Mouse (Mus musculus): ENCODE measurements at regions not wholly inside any gene's neighbourhood (a gene's known extent, or its start where the extent isn't known, plus 50 kb on each side); places are given as distances from the start of the nearest gene placed in this dataset.

DNA sequence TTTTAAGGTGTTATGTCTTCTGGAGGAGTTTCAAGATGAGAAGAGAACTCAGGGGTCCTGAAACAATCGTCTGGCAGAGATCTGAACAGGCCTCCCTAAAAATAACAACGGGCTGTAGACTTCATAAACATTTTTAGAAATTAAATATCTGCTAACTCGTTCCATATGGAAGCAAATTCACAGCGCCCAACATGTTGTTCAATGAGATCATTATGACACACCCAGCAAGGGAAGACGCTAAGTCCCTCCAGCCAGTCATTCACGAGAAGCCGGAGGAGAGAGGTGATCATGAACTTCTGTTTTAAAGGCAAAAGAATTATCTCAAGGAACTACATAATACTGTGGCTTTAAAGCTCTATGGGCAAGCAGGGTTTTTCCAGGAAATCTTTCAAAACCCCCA is 334.8 kb downstream of the Efna5 start:
- no peak for DNase-seq

DNA sequence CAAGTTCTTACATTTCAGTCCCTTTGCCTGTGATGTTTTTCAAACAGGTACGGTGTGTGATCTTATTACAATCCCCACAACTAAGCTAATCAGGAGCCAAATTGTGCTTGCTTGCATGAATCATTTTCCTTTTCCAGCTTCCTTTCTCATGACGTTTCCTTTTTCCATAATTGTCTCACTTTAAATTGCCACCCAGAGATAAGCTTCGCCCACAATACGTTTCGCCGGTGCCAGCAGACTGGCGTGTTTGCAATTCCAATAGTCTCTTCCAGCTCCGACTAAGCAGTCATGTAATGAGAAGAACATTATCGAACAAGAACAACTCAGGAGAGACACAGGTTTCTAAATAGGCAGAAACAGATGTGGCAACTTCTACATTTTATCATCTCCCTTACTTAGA is 335.8 kb downstream of the Efna5 start:
- no peak for DNase-seq

DNA sequence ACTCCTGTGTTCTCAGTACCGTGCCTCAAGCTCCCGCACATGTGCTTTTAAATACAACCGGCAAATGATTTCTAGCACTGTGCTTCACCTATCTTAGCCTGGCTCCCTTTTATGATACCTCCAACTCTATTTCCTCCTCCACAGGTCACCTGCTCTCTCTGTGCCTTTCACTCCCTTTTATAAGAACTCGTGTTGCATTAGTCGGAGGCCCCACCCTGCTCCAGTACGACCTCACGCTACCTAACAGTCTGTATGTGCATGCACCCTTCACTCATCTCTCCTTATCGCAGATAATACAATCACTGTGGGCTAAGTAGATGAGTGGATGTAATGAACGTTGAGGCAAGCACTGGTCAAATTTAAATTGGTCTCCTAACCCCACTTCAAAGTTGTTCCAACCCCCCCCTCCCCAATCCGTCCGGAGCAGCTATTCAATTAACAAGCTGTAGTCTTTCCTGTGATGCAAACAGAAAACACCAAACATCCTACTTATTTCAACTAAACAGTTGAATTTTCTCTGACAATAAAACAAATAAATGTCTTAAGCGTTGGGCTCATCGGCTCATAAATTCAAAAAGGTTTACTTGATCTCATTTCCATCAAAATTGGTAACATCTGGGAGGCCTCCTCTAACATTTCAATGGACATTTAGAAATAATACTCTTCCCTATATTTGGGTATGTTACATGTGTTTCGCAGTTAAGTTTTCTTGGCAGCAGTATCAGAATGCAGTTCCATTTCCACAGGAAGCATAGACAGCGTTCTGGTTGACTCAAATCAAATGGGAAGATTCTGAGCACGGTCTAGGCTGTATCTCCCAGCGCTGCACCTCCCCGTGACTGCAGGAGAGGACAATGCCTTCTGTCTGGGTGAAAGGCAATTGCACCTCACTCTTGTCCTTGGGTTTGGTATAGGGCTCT is 337.8 kb downstream of the Efna5 start:
- no peak for DNase-seq

DNA sequence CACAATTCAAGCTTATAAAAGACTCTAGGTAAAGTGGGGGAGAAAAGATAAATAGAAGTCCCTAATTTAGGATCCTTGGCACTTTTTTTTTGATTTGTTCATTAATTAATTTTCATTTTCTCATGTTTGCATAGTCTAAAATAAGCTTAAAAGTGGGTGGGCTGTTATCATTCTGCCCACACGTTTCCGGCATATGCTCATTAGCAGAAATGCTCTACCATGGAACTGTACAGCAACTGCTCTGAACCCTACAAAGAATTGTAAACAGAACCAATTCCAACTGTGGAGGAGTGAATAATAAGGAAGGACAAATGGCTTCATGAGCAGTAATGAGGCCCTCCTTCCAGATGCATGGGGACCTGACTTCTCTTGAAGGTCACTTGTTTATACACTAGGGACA is 351.2 kb downstream of the Efna5 start:
- no peak for DNase-seq

DNA sequence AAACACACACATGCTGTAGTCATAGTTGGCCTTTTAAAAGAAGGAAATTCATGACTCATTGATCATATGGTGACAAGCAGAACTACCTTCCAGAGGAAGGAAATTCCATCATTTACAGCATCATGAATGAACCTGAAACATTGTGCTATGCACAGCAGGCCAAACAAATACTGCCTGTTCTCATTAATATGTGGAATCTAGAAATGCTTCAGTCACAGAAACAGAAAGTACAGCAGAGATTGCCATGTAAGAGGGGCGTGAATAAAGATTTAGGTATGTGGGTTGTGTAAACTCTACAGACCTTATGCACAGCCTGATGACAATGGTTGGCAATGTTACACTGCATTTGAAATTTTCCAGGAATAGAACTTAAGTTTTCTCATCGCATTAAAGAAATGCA is 353.6 kb downstream of the Efna5 start:
- DNase-seq: no peak

DNA sequence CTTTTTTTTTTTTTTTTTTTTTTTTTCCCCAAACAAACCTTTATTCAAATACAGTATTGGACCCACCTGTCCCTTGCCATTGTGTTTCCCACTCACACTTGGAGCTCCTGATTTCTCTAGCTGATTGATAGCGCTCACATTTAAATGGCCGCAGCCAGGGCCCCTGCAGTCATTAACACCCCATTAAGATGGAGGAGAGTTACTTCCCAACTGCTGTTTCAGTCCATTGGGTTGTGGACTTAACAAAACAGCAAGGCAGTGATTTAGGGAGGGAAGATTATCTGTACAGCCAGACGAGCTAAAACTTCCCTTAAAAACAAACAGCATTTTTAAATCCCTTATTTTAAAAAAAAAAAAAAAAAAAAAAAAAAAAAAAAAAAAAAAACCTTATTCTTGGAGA is 367.5 kb downstream of the Efna5 start:
- no peak for DNase-seq

DNA sequence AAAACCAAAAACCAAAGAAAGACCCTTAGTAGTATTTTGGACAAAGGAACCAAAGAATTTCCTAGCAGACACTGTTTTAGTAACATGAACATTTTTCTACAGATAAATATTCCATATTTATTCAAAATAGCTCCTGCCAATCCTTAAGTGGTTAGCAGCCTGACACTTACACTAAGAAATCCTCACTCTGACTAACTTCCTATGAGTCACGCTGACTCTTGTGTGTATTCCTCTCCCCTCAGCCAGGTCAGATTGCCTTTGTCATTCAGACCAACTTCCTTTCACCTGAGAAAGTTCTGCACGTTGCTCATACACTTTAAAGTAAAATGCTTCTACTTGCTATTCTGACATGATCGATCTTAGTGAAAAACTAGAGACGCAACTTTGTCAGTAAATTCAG is 370.9 kb downstream of the Efna5 start:
- DNase-seq: no peak

DNA sequence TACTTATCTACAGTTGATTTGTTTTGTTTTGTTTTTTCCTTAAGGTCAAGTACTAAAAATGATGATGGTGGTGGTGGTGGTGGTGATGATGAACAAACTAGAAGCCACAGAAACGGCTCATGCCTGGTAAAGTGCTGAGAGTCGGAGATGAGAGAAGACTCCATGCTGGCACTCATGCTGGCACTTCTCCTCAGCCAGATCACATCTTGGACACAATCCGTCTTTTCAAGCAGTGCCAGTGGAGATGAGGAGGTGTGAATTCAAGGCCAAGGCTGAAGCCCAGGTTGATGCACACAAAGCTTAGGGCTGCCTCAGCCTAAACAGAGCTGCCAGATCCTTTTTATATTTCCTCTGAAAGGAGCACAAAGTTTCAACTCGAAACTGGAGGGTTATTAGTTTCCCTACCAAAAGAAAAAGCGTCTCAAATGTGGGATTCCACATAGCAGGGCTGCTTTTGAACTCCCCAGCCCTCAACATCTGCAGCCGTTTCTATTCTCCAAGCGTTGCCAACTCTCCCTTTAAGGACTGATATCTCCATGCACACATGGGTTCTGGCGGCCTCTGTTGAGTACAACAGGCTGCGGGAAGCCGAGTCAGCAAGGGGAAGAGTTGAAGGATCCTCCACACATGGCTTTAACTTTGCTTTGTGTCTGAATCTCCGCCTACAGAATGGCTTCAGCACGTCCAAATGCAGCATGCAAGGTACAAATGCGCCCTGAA is 373.2 kb downstream of the Efna5 start:
- no peak for DNase-seq

DNA sequence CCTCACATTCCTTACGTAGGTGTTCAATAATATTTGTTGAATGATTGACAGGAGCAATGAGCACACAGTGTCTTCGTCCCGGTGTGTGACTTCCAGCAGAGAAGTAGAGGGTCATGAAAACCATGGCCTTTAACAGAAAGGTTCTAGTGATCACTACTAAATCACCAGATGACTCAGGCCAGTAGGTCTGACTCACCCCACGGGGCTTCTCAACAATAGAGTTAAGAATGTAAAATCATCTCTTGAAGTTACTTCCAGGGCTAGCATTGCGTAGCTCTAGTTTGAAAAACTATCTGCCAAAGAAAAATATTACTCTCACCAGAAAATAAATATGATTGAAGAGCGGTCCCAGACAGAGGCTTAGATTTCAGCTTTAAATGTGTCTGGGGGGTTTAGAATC is 376.4 kb downstream of the Efna5 start:
- DNase-seq: no peak

DNA sequence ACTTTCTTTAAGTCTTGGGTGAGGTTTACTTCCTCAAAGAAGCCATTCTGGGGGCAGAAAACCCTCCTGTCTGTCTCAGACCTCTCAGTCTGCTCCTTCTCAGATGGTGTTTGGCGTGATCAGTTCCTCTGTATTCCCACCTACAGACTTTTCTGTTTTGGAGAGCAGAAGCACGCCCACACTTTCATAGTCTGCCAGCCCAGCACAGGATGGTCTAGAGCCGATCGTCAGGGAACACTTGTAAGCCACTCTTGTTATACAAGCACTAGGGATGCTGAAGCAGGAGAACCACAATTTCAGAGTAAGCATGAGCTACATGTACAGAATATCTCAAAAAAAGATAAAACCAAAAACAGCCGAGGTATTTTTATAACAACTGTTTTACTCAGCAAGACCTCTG is 410.4 kb downstream of the Efna5 start:
- DNase-seq: no peak

DNA sequence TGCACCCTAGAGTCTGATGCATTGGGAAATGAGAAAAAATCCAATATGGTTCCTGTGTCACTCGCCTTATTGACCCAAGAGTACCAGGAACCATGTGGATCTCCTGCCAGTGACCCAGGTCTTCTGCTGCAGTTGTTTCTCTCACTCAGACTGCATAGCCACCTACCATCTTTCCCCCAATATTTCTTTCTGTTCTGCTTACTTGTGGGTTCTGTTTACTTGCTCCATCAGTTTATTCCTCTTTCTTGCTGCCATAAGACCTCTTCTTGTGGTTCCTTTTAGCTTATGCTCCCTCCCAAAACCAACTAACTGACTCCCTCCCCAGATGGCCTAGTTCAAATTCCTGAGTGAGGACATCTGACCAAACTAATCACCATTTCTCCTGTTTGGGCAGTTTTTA is 411.8 kb downstream of the Efna5 start:
- no peak for DNase-seq

DNA sequence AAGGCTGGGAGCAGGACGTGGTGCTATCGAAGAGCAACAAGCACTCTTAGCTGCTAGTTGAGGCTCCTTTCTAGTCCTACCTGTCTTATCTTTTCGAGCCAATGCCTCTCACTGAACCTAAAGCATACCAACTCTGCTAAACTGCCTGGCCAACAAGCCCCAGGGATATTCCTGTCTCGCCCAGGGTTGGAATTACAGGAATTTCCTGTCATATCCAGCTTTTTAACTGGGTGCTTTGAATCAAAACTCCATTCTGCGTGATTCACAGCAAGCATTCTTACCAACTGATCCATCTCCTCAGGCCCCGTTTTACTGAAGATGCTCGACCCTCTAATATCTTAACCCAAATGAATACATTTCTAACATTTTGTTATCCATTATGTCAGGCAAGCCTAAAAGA is 412.3 kb downstream of the Efna5 start:
- no peak for DNase-seq

DNA sequence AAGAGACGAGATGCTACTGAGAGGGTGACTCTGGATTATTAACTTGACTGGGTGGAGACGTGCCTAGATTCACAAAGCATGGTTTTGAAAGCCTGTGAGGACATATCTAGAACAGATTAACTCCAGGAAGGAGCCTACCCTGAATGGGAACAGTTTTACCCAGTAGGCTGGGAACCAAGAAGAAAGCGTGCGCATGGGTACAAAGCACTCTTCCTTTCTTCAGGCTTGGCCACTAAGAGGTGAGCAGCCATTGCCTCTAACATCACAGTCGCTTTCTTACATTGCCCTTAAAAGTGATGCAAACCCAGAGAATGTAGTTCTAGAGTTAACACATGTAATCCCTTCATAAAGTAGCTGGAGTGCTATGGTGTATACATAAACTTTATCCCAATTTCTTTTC is 414.0 kb downstream of the Efna5 start:
- no peak for DNase-seq

DNA sequence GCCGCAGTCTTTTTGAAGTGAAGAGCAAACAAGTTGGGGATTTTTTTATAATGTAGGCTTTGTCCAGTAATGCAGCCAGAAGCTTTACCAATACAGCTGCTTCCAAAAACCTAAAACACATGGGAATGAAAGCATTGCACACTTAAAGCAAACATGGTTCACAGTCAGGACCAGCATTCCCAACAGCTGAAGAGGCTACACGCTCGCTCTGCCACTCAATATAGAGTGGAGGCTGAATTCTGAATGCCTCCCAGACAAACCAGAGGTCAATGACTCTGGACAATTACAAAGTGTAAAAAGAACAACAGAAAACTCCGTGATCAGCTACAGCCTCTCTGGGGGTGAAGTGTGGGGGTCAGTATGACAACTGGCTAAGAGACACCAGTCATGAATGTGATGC is 416.1 kb downstream of the Efna5 start:
- DNase-seq: no peak

DNA sequence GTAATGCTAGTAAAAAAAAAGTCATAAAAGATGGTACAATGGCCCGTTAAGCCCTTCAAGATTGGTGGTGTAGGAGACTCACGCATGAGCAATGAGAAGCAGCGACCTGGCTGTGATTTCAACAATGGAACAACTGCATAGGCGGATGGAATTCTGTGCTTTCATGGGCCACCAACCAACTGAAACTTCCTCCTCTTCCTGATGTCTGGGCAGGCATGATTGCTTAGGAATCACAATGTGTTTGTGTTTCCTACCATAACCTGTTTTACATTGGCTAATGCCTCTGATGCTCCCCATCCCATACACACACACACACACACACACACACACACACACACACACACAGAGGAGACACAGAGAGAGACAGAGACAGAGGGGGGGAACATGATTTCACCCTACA is 416.9 kb downstream of the Efna5 start:
- DNase-seq: no peak

DNA sequence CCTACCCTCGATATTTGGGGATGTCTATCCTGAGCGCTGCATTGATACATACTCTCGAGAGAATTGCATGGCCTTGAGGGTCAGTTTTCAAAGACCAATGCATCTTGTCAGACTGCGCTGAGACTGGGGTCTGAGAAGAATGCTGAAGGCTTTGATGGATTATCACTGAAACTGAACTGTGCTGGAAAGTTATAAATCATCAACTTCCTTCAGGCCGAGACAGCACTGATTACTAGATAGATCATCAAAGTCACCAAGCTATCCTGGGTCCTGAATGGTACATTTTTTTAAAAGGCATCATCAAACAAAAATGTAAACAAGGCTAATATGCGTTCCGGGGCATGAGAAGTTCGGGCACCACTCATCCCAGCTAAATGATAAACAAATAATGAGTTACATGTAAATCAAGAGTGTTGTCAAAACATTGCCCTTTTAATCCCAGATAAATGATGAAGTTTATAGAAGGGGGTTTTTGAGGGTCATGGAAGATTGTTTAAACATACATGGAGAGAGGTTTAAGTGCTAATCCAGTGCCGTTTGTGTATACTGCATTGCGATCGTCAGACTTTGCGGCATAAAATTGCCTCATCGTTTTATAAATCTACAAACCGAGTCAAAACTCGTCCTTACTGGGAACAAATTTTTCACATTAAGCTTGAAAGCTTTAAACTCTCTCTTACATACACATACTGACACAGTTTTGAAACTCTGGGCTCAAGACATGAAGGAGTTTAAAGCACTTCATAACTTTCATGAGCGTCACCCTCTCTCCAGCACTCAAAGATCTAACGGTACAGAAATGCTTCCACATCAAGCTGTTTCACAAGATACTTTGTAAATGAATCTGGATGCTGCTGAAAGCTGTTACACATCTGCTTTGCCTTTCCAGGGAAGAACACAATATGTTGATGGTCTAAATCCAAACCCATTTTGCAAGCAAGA is 419.5 kb downstream of the Efna5 start:
- no peak for DNase-seq

DNA sequence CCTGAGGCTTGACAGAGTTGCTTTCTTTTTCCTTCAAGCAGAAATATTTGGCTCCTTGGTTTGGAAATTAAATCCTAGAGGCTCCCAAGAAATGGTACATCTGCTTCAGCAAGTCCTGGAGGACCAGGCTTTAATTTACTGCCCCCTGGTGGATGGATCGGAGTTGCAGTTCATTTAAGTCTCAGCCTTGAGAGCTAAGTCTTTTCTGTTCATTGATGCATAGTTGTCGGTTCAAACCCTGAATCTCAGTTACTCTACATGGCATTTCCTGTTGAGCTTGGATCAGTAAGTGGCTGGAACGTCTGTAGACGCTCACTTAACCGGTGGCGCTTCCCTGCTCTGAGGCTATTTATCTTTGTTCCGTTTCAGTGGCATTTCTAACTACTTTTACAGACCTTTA is 422.2 kb downstream of the Efna5 start:
- DNase-seq: peak; percentile 7

DNA sequence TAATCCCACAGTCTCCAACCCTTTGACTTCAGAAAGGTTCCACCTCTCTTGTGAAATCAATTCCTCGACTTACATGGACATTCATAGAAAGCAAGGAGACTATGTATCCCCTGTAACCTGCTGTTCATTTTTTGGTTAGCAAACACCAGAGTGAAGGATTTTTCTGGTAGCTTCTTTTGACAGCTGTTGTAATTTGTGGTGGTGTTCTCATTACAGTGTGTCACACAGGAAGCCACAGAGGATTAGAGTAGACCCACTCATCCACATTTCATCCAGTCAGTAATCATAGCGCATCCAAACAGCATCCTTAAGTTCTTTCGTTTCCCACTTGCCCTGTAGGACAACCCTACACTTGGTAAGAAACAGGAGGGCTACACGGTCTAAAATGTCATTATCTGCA is 443.1 kb downstream of the Efna5 start:
- DNase-seq: no peak

DNA sequence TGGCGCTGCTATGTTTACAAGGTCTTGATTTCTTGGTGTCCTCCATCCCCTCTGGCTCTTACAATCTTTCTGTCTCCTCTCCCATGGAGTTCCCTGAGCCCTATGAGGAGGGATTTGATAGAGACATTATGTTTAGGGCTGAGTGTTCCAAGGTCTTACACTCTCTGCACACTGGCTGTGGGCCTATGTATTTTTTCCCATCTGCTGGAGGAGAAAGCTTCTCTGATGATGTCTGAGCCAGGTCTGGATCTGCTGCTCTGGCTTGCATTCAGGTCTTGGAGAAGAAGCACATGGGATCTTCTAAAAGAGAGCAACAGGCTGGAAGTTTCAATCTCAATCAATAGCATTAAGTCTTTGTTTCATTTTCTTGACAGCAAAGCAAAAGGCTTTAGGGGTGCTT is 445.1 kb downstream of the Efna5 start:
- no peak for DNase-seq

DNA sequence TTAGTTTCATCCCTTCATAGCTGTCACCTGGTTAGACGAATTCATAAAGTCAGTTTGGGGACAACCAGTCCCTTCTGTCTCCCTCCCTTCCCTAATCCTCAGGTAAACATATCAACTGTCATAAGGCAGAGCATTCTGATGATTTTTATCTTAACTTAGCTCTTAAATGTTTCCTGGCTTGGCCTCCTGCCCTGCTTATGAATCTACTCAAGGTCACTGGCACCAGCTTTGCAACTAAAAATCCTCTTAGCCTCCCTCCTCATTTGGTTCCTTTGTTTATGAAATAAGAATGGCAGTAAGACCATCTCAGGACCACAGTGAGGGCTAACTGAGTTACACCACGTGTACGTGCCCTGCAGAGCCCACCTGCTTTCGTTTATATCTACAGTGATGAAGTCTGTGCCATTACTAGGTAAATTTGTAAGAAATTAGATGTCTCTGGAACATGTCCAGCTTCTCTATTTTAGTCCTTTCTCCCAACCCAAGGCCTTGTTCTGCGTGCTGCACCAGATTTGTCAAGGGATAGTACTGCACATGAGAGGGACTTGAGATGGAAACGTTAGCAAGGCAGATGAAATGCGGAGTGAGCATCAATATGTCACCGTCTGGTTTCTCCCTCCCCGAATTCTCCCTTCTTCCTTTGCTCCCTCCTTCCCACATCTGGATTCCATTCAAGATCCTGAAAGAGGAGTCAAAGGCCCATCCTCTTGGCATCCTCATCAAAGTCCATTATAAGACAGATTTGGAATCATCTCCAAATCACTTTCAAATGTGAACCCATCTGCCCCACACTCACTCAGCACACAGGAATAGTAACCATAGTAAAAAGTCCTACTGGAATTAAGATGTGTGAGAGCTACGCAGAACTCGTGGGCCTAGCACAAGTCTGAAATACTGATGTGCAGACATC is 457.4 kb downstream of the Efna5 start:
- DNase-seq: no peak

DNA sequence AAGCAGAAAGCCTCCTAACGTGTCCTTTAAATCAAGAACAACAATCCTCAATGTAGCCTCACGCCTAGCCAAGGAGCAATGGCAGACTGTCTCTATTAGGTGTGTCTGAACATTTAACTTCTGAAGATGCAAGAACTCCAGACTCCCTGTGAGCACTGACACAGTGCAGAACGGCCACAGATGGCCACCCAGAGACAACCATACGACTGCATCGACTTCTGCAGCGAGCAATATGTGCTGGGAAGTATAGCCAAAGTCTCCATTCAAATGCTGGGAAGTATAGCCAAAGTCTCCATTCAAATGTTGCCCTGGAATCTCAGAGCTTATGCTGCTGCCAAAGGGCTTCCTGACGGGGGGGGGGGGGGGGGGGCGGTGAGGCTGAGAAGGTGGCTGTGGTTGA is 463.5 kb downstream of the Efna5 start:
- DNase-seq: no peak

DNA sequence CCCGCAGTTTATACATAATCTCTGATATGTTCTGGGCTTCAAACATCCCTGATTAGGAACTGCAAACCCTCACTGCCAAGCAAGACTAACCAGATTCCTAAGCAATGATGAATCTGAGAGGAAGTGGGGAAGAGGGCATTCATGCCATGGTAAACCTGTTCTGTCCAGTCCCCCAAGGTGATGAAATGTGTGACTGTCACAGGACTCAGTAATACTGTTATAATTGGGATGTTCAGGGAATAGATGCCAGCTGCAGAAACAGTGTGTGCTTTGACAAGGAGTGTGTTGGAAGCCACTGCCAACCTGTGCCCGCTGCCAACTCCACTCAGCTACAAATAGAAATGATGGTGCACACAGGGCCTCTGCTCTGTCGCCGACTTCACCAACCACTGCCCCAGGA is 466.0 kb downstream of the Efna5 start:
- DNase-seq: no peak

All from cerebellum, adult 8-10 months (tissue).